Mouse (Mus musculus) hindbrain, embryonic 11.5 days (tissue): Measurements from ENCODE around the gene Brd7. TPM values are rescaled to one million over a fixed set of nuclear protein-coding genes. Genes with fewer than 3 reads are reported as not detected.

Experiments used
- ATAC-seq: fragments of 200-750 bp; cut with Nextera tagmentation; 2 replicates; pipeline ENCODE4 v1.8.0; 2017; ENCODE audit warnings: mild to moderate bottlenecking, moderate TSS enrichment, moderate library complexity; ENCODE audit not compliant: low FRiP score
- DNase-seq: peaks from one replicate; pipeline ENCODE4 v3.0.0-alpha.2; 2015; ENCODE audit warnings: low spot score
- H3K27ac ChIP-seq: fragments of 300-500 bp; sonication (generic); 2 replicates; pipeline ENCODE4 v1.5.1; 2014; ENCODE audit warnings: mild to moderate bottlenecking, low read depth, low read length
- H3K27me3 ChIP-seq: fragments of 300-500 bp; sonication (generic); 2 replicates; pipeline ENCODE4 v1.6.1; 2014; ENCODE audit warnings: mild to moderate bottlenecking, low read length, moderate library complexity, mixed read lengths; ENCODE audit not compliant: control insufficient read depth, insufficient read depth
- H3K36me3 ChIP-seq: fragments of 300-500 bp; sonication (generic); 2 replicates; pipeline ENCODE4 v1.6.1; 2014; ENCODE audit warnings: mild to moderate bottlenecking, low read length, moderate library complexity, mixed read lengths; ENCODE audit not compliant: control insufficient read depth, insufficient read depth
- H3K4me1 ChIP-seq: fragments of 300-500 bp; sonication (generic); replicated peaks from 2 replicates; pipeline ENCODE4 v1.6.1; 2014; ENCODE audit warnings: low read length, mixed read lengths; ENCODE audit not compliant: control insufficient read depth, insufficient read depth
- H3K4me2 ChIP-seq: fragments of 300-500 bp; sonication (generic); replicated peaks from 2 replicates; pipeline ENCODE4 v1.6.1; 2014; ENCODE audit warnings: mild to moderate bottlenecking, low read depth, low read length
- H3K4me3 ChIP-seq: fragments of 300-500 bp; sonication (generic); 2 replicates; pipeline ENCODE4 v1.5.1; 2014; ENCODE audit warnings: low read depth, low read length
- H3K9ac ChIP-seq: fragments of 300-500 bp; sonication (generic); 2 replicates; pipeline ENCODE4 v1.6.1; 2014; ENCODE audit warnings: low read depth, low read length
- H3K9me3 ChIP-seq: fragments of 300-500 bp; sonication (generic); 2 replicates; pipeline ENCODE4 v1.6.1; 2016; ENCODE audit warnings: low read length; ENCODE audit not compliant: control insufficient read depth
- whole genome bisulfite sequencing: fragments of 180-500 bp; shearing (Covaris S2); extraction: QIAGEN DNeasy Blood & Tissue Kit; methylation state at CpG from one replicate; pipeline ENCODE4 v1.1.7; 2014; 5-methylcytosine and 5-hydroxymethylcytosine counted together
- polyA plus RNA-seq: library from polyadenylated mRNA; unstranded; fragments of >200 nt; fragmentation: Nextera tagmentation; extraction: Ambion mirVana; gene quantifications from 2 replicates; pipeline ENCODE4 v1.2.1, GENCODE M21; 2014

The Brd7 gene
- polyA plus RNA-seq, 1 experiment from 2014 or later, result 82.4 TPM

DNA sequence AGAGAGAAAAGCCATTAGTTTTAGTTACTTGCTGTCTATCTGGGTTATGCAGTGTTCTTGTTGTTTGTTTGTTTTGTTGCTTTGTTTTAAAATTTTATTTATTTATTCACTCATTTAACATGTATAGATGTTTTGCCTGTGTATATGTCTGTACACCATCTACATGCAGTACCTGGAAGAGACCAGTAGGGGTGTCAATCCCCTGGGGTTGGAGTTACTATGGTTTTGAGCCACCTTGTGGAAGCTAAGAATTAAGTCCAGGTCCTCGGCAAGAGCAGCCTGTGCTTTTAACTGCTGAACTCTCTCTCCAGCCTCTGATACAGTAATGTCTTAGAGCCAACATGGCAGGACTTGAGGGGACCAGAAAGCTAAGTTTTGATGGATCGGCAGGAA, 21.2 kb upstream of the Brd7 start:
- Histone ChIP-seq H3K9me3 (no peaks in the 10 kb centered on the region), H3K4me1 (no peaks in the 10 kb centered on the region), H3K9ac (no peak overlapping the region), H3K4me2 (no peak overlapping the region), H3K4me3 (no peak overlapping the region), H3K27ac (no peak overlapping the region), H3K36me3 (no peaks in the 10 kb centered on the region), H3K27me3 (no peaks in the 10 kb centered on the region)
- ATAC-seq (no peak), DNase-seq (no peak)
- 88% methylated on average over 2 of the region's 2 CpGs for WGBS

GRCm38 (mm10) chr8:88382311-88383163, 20.5 kb upstream of the Brd7 start:
- H3K27me3 ChIP-seq, result no peaks in the 10 kb centered on the region
- H3K4me3 ChIP-seq, result no peak overlapping the region
- H3K4me1 ChIP-seq, result no peaks in the 10 kb centered on the region
- WGBS, result 63% methylated on average over 30 of the region's 31 CpGs
- H3K9ac ChIP-seq, result no peak overlapping the region
- peak; percentile 31 for DNase-seq
- no peaks in the 10 kb centered on the region for H3K9me3 ChIP-seq
- no peak for ATAC-seq
- H3K27ac ChIP-seq, result no peak overlapping the region
- H3K36me3 ChIP-seq, result no peaks in the 10 kb centered on the region
- no peak overlapping the region for H3K4me2 ChIP-seq

- Histone ChIP-seq H3K27ac (no peak overlapping the region), H3K4me2 (no peak overlapping the region), H3K9me3 (no peaks in the 10 kb centered on the region), H3K27me3 (0 out of 2 replicates have a peak, but pooled peaks cover 2% of the 10 kb centered on the region), H3K4me3 (no peak overlapping the region), H3K9ac (no peak overlapping the region), H3K4me1 (0 out of 2 replicates have a peak, but pooled peaks cover 4% of the 10 kb centered on the region), H3K36me3 (no peaks in the 10 kb centered on the region)
- WGBS, result 77% methylated on average over 7 of the region's 7 CpGs
- no peak for DNase-seq
- no peak for ATAC-seq
Measured at GRCm38 (mm10) chr8:88380497-88380896, 18.5 kb upstream of the Brd7 start.

DNA sequence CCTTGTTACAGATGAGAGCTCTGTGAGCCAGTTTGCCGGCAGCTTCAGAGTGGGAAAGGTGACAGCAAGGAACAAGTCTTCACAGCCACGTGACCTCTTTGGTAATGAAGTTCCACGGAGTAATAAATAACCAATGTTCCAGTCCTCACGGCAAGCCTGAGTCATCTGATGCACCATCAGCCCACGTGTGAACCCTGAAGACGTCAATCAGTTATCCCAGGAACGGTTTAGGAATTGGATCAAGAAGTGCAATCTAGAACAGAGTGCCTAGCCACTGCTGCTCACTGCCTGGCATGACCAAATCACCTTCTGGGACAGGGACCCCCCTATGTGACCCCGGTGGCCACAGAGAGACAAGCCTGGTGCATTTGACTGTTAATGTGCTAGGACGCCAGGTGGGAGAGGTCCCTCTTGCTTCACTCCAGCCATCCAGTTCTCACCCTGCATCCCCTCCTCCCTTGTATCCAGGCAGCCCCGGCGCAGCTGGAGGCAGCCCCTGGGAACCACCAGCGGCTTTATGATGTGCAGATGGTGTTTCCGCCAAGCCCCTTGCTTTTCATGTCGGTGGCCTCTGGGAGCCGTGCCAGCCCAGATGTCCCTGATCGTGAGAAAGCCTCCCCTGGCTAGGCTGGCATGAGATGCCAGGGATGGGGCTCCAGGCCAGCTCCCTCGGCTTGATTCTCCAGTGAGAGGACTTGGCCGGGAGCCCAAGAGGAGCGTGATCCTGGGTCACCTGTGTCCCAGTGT, 15.0 kb upstream of the Brd7 start:
- no peaks in the 10 kb centered on the region for H3K36me3 ChIP-seq
- WGBS, result 67% methylated on average over 19 of the region's 19 CpGs
- H3K9ac ChIP-seq, result no peak overlapping the region
- H3K9me3 ChIP-seq, result no peaks in the 10 kb centered on the region
- no peak overlapping the region for H3K4me3 ChIP-seq
- 0 out of 2 replicates have a peak, but pooled peaks cover 2% of the 10 kb centered on the region for H3K27me3 ChIP-seq
- 0 out of 2 replicates have a peak, but pooled peaks cover 4% of the 10 kb centered on the region for H3K4me1 ChIP-seq
- peak; percentile 45; the same call in 1 of the 2 replicates for ATAC-seq
- H3K27ac ChIP-seq, result no peak overlapping the region
- DNase-seq, result peak; percentile 24
- no peak overlapping the region for H3K4me2 ChIP-seq

- Histone ChIP-seq H3K36me3 (no peaks in the 10 kb centered on the region), H3K27me3 (no peaks in the 10 kb centered on the region), H3K9ac (no peak overlapping the region), H3K4me3 (no peak overlapping the region), H3K9me3 (no peaks in the 10 kb centered on the region), H3K27ac (no peak overlapping the region), H3K4me2 (no peak overlapping the region), H3K4me1 (no peaks in the 10 kb centered on the region)
- WGBS, result 84% methylated on average over 2 of the region's 2 CpGs
- DNase-seq (no peak), ATAC-seq (no peak)
Measured at GRCm38 (mm10) chr8:88371522-88371921, 9.5 kb upstream of the Brd7 start.

DNA sequence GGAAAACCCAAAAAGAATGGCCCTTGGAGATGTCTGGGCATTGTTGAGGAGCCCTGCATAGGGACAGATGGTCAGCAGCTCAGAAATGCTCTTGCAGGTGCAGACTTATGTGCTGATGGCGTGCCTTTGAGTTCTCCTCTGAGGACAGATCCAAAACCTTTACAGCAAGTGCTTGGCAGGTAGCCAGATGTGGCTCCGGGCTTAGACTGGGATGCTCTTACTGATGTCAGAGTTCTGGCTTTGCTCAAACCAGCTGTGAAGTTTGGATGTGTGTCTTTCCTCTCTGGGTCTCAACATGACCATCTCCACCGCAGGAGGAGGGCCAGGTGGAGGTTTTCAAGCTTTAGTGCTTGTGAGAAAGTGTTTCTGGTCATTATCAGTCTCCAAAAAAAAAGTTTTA, 7.8 kb upstream of the Brd7 start:
- no peak for DNase-seq

DNA sequence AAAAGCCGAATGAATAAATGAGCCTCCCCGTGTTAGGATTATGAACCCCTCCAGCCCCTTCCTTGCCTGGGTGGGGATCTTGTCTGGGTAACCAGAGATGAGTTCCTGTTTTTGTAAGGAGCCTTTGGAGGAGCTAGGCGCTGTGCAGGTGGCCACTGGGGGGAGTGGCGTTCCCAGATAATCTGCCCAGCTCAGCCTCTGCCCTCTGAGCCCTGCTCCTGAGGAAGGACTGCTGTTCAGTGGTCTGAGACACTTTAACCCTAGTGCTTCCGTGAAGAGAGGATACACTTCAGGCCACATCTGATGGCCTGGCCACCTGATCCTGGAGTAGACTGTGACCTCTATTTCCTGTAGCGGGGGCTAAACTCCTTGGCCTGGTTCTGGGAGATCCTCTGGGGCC, 7.2 kb upstream of the Brd7 start:
- Histone ChIP-seq H3K27ac (no peak overlapping the region), H3K9me3 (no peaks in the 10 kb centered on the region), H3K4me2 (no peak overlapping the region), H3K4me3 (no peak overlapping the region), H3K9ac (no peak overlapping the region), H3K4me1 (no peaks in the 10 kb centered on the region), H3K27me3 (no peaks in the 10 kb centered on the region), H3K36me3 (no peaks in the 10 kb centered on the region)
- 18% methylated on average over 6 of the region's 6 CpGs for WGBS
- DNase-seq, result peak; percentile 48
- no peak for ATAC-seq

More for the DNA sequence above, 7.8 kb upstream of the Brd7 start:
- H3K27ac ChIP-seq, result no peak overlapping the region
- no peaks in the 10 kb centered on the region for H3K9me3 ChIP-seq
- H3K36me3 ChIP-seq, result no peaks in the 10 kb centered on the region
- no peak for ATAC-seq
- no peak overlapping the region for H3K4me3 ChIP-seq
- H3K4me1 ChIP-seq, result no peaks in the 10 kb centered on the region
- H3K27me3 ChIP-seq, result no peaks in the 10 kb centered on the region
- H3K4me2 ChIP-seq, result no peak overlapping the region
- H3K9ac ChIP-seq, result no peak overlapping the region
- WGBS, result 77% methylated on average over 3 of the region's 3 CpGs

GRCm38 (mm10) chr8:88362446-88363150, 604 bp upstream of the Brd7 start:
- Histone ChIP-seq H3K9ac (peak overlapping the region; percentile 95; the same call in 1 of the 2 replicates), H3K4me1 (no peaks in the 10 kb centered on the region), H3K27ac (no peak overlapping the region), H3K27me3 (no peaks in the 10 kb centered on the region), H3K36me3 (0 out of 2 replicates have a peak, but pooled peaks cover 5% of the 10 kb centered on the region), H3K9me3 (no peaks in the 10 kb centered on the region), H3K4me2 (peak overlapping the region; percentile 74; the same call in 1 of the 2 replicates), H3K4me3 (peak overlapping the region; percentile 90)
- DNase-seq (no peak), ATAC-seq (no peak; the same call in 1 of the 2 replicates)
- WGBS, result 43% methylated on average over 11 of the region's 11 CpGs
